Mouse (Mus musculus) neural tube, embryonic 14.5 days (tissue): Measurements from ENCODE around the gene Lcn8. TPM values are rescaled to one million over a fixed set of nuclear protein-coding genes. Genes with fewer than 3 reads are reported as not detected.

Source experiments
- ATAC-seq: fragments of 200-750 bp; cut with Nextera tagmentation; 2 replicates; pipeline ENCODE4 v1.8.0; 2017; ENCODE audit warnings: low read depth, mild to moderate bottlenecking, moderate TSS enrichment, moderate library complexity
- H3K27ac ChIP-seq: fragments of 300-500 bp; sonication (generic); 2 replicates; pipeline ENCODE4 v1.5.1; 2014; ENCODE audit warnings: low read depth, mild to moderate bottlenecking, control low read depth, low read length, moderate library complexity, mixed read lengths
- H3K27me3 ChIP-seq: fragments of 300-500 bp; sonication (generic); 2 replicates; pipeline ENCODE4 v1.6.1; 2014; ENCODE audit warnings: low read length; ENCODE audit not compliant: control insufficient read depth, insufficient read depth
- H3K36me3 ChIP-seq: fragments of 300-500 bp; sonication (generic); 2 replicates; pipeline ENCODE4 v1.6.1; 2014; ENCODE audit warnings: low read length, mixed read lengths; ENCODE audit not compliant: control insufficient read depth, insufficient read depth
- H3K4me1 ChIP-seq: fragments of 300-500 bp; sonication (generic); 2 replicates; pipeline ENCODE4 v1.6.1; 2014; ENCODE audit warnings: low read length; ENCODE audit not compliant: control insufficient read depth, insufficient read depth
- H3K4me2 ChIP-seq: fragments of 300-500 bp; sonication (generic); 2 replicates; pipeline ENCODE4 v1.6.1; 2014; ENCODE audit warnings: mild to moderate bottlenecking, low read depth, low read length, control low read depth
- H3K4me3 ChIP-seq: fragments of 300-500 bp; sonication (generic); 2 replicates; pipeline ENCODE4 v1.5.1; 2014; ENCODE audit warnings: low read depth, low read length, control low read depth, mixed read lengths
- H3K9ac ChIP-seq: fragments of 300-500 bp; sonication (generic); replicated peaks from 2 replicates; pipeline ENCODE4 v1.6.1; 2014; ENCODE audit warnings: low read depth, mild to moderate bottlenecking, control low read depth, low read length, mixed read lengths
- H3K9me3 ChIP-seq: fragments of 300-500 bp; sonication (generic); 2 replicates; pipeline ENCODE4 v1.6.1; 2016; ENCODE audit warnings: low read length; ENCODE audit not compliant: control insufficient read depth
- WGBS: fragments of 180-500 bp; shearing (Covaris S2); extraction: QIAGEN DNeasy Blood & Tissue Kit; methylation state at CpG from one replicate; pipeline ENCODE4 v1.1.7; 2014; 5-methylcytosine and 5-hydroxymethylcytosine counted together
- polyA plus RNA-seq: library from polyadenylated mRNA; unstranded; fragments of >200 nt; fragmentation: Nextera tagmentation; extraction: Ambion mirVana; gene quantifications from 2 replicates; pipeline ENCODE4 v1.2.1, GENCODE M21; 2014

Gene Lcn8
- polyA plus RNA-seq, 1 experiment from 2014 or later, result not detected

DNA sequence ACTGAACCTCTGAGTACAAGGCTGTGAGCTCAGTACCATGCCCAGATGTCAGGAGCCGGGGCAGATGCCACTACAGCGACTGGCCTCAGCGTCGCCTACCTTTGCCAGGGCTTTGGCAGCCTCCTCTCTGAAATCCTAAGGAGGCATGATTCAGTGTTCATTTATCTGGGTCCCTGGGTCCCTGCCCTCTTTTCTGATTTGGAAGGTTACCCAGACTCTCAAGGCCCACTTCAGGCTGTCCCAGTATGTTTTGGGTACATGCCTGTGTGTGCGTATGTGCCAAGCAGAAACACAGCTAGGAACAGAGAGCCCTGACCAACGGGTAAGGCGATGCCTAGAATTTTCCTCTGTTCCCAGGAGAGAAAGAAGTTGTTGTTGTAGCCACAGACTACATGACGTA is 7.4 kb downstream of the Lcn8 start:
- no peak for ATAC-seq
- Histone ChIP-seq H3K4me2 (no peak overlapping the region), H3K9ac (no peak overlapping the region), H3K4me3 (no peak overlapping the region), H3K4me1 (no peaks in the 10 kb centered on the region), H3K9me3 (no peaks in the 10 kb centered on the region), H3K27ac (no peak overlapping the region), H3K36me3 (no peaks in the 10 kb centered on the region), H3K27me3 (no peaks in the 10 kb centered on the region)
- 86% methylated on average over 8 of the region's 8 CpGs for WGBS

DNA sequence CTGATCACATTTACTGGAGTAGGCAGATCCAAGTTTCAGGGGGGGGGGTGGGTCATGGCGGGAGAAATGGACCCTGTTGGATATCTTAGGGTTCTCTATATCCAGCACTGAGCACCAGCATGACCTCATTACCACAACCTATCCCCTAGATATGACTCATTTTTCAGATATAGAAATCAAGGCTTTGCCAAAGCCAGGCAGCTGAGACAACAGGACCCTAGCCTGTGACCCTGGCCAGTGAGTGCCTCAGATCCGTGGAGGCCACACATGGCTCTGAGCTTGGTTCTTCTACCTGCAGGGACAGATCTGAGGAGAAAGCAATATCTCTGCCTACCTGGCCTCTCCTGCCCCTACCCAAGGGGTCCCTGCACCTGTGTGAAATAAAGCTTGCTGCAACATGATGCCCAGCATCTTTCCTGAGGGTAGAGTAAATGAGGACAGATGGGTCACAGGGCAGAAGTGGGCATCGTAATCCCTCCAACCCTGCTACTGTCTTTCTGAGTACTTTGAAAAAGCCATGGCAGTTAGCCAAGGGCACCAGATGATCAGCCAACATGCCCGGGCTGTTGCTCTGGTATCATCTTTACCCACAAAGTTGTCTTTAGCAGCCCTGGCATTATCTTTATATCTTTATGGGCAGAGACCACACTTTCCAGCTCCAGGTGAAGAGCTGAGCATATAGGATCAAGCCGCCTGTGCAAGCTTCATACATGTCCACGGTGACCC is 8.5 kb downstream of the Lcn8 start:
- no peak overlapping the region for H3K4me3 ChIP-seq
- H3K9ac ChIP-seq, result no peak overlapping the region
- H3K27me3 ChIP-seq, result no peaks in the 10 kb centered on the region
- H3K36me3 ChIP-seq, result no peaks in the 10 kb centered on the region
- WGBS, result 88% methylated on average over 6 of the region's 6 CpGs
- ATAC-seq, result no peak
- H3K4me2 ChIP-seq, result no peak overlapping the region
- no peaks in the 10 kb centered on the region for H3K9me3 ChIP-seq
- H3K4me1 ChIP-seq, result no peaks in the 10 kb centered on the region
- H3K27ac ChIP-seq, result no peak overlapping the region

DNA sequence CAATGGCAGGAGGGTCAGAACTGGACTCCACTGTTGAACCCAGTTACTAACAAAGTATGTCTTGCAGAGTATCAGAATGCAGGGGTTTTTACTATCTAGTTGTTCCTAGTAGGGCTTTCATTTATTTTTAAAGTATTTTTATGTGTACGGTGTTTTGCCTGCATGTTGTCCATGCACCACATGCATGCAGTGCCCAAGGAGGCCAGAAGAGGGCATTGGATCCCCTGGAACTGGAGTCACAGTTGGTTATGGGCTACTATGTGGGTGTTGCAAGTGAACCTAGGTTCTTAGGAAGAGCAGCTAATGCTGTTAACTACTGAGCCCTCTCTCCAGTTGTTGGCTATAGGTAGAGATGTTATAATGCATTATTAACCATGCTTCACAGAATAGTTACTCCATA is 10.6 kb downstream of the Lcn8 start:
- H3K9ac ChIP-seq, result no peak overlapping the region

DNA sequence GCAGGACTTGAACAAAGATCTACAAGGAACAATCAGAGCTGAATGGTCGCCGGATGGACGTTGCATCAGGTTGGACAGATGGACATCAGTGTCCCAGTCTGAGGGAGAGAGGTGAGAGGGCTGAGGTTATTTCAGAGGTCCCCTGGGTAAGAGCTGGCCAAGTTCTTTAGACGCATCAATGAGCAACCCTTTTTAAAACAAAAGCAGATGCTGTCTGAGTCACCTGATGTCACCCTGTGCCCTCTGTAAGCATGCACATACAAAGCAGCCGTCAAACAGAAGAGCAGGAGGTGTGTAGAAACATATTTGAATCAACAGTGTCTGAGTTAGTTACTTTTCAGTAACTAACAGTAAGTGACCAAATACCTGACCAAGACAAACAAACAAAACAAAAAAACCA is 11.2 kb downstream of the Lcn8 start:
- H3K36me3 ChIP-seq, result no peaks in the 10 kb centered on the region
- H3K27ac ChIP-seq, result no peak overlapping the region
- H3K4me2 ChIP-seq, result no peak overlapping the region
- no peak overlapping the region for H3K4me3 ChIP-seq
- H3K4me1 ChIP-seq, result no peaks in the 10 kb centered on the region
- 89% methylated on average over 5 of the region's 5 CpGs for WGBS
- H3K27me3 ChIP-seq, result no peaks in the 10 kb centered on the region
- H3K9ac ChIP-seq, result no peak overlapping the region
- ATAC-seq, result no peak
- no peaks in the 10 kb centered on the region for H3K9me3 ChIP-seq

More for the DNA sequence above, 10.6 kb downstream of the Lcn8 start:
- no peak overlapping the region for H3K4me2 ChIP-seq
- no peaks in the 10 kb centered on the region for H3K9me3 ChIP-seq
- no peak overlapping the region for H3K4me3 ChIP-seq
- WGBS, result 54% methylated on average over 1 of the region's 1 CpGs
- H3K4me1 ChIP-seq, result no peaks in the 10 kb centered on the region
- H3K36me3 ChIP-seq, result no peaks in the 10 kb centered on the region
- H3K27ac ChIP-seq, result no peak overlapping the region
- H3K27me3 ChIP-seq, result no peaks in the 10 kb centered on the region
- no peak for ATAC-seq

DNA sequence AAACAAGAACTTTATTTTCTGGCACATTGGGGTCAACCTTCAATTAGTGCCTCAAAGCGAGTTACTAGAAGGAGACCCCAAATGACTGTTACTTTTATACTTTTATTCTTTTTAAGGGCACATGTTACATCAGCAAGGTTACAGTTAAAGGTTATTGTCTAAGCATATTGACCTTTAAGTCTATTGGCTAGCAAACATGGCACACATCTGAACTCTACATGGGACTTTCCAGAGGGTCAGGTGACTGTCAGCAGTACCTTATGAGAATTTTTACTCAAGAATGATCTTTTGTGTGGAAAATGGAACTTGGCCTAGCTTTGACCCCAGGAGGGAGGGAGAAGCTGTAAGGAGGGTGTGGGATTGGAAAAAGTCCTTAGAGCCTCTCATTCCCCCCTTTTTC is 13.6 kb downstream of the Lcn8 start:
- no peaks in the 10 kb centered on the region for H3K27me3 ChIP-seq
- H3K4me1 ChIP-seq, result no peaks in the 10 kb centered on the region
- no peaks in the 10 kb centered on the region for H3K9me3 ChIP-seq
- no peak overlapping the region for H3K9ac ChIP-seq
- no peaks in the 10 kb centered on the region for H3K36me3 ChIP-seq
- ATAC-seq, result no peak
- no peak overlapping the region for H3K27ac ChIP-seq
- no peak overlapping the region for H3K4me2 ChIP-seq
- no peak overlapping the region for H3K4me3 ChIP-seq
- 78% methylated on average over 1 of the region's 1 CpGs for WGBS

DNA sequence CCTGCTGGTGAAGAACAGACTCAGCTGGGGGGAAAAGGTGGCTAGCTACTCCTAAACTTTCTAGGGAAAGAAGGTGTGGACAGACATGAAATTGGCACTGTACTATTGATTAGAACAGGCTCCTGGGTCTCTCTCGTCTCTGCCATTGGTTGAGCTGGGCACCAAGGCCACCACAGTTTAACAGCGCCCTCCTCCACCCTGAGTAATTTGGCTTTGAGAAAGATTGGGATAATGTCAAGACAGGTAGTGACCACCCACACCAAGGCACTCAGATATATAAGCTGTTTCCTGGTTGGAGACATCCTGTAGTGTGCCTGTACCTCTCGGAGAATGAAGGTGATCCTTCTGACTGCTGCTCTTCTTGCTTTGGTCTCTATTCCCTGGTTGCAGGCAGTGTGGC is 23.6 kb downstream of the Lcn8 start, which contains the start of gene Lcn6:
TSS of gene Lcn6 (plus strand) at position 301 of the 400 bp plus-strand sequence.
- Histone ChIP-seq H3K36me3 (no peaks in the 10 kb centered on the region), H3K4me1 (no peaks in the 10 kb centered on the region), H3K9ac (no peak within 1 kb of the TSS), H3K4me3 (no peak within 1 kb of the TSS), H3K27me3 (no peaks in the 10 kb centered on the region), H3K27ac (no peak within 1 kb of the TSS), H3K9me3 (no peaks in the 10 kb centered on the region), H3K4me2 (no peak within 1 kb of the TSS)
- 90% methylated on average over 3 of the region's 3 CpGs for WGBS
- ATAC-seq, result no peak

DNA sequence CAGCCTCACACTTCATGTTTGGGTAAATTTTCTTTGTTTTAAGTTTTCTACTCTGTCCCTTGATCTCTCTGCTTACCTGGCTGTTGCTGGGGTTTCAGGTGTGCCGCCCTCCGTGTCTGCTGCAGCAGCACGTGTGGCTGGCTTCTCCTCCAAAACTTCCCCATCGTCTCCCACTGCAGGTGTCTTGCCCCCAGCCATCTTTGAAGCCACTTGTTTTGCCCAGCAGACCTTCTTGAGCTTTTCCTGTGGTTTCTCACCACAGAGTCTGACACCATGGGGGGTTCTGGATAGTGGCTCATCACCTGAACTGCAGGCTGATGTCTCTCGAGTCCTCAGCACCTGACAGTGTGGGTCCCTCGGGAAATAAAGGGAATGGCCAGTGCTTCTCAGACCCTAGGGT is 26.6 kb downstream of the Lcn8 start:
- H3K4me1 ChIP-seq, result no peaks in the 10 kb centered on the region
- H3K36me3 ChIP-seq, result no peaks in the 10 kb centered on the region
- H3K4me3 ChIP-seq, result no peak overlapping the region
- WGBS, result 84% methylated on average over 6 of the region's 6 CpGs
- H3K27ac ChIP-seq, result no peak overlapping the region
- H3K27me3 ChIP-seq, result no peaks in the 10 kb centered on the region
- no peak overlapping the region for H3K4me2 ChIP-seq
- no peaks in the 10 kb centered on the region for H3K9me3 ChIP-seq
- no peak for ATAC-seq
- H3K9ac ChIP-seq, result no peak overlapping the region

DNA sequence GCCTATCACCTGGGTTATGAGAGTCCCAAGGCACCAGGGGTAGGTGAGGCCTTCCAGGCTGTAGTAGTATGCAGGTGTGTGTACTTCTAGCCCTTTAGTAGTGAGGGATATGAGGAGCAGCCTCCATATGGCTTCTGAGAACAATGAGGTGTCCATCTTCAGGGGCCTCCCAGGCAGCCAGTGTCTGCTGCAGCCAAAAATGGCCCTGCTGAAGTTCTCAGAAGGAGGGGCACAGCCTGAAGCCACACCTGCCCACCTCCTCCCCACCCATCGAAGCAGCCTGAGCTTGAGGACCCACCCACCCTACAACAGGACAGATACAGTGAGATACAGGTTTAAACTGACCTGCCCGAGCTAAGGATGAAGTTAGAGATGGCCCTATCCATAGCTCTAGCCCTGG is 29.5 kb downstream of the Lcn8 start, which contains the start of gene Lcn10:
TSS of gene Lcn10 (plus strand) at position 301 of the 400 bp plus-strand sequence.
- no peak within 1 kb of the TSS for H3K4me3 ChIP-seq
- no peak for ATAC-seq
- H3K36me3 ChIP-seq, result no peaks in the 10 kb centered on the region
- no peaks in the 10 kb centered on the region for H3K27me3 ChIP-seq
- H3K27ac ChIP-seq, result no peak within 1 kb of the TSS
- H3K9ac ChIP-seq, result no peak within 1 kb of the TSS
- 72% methylated on average over 2 of the region's 2 CpGs for WGBS
- no peak within 1 kb of the TSS for H3K4me2 ChIP-seq
- no peaks in the 10 kb centered on the region for H3K4me1 ChIP-seq
- no peaks in the 10 kb centered on the region for H3K9me3 ChIP-seq

DNA sequence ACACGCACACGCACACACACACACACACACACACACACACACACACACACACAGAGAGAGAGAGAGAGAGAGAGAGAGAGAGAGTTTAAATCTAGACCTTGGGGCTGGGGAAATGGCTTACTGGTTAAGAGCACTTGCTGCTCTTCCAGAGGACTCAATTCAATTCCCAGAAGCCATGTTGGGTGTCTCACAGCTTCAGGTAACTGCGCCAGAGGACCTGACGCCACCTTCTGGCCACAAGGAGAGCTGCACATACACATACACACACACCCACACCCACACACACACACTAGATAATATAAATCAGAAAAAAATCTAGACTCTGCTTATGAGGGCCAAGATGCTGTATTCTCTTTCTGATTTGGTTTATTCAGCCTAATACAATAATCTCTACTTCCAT is 34.0 kb downstream of the Lcn8 start:
- Histone ChIP-seq H3K9me3 (no peaks in the 10 kb centered on the region), H3K4me1 (no peaks in the 10 kb centered on the region), H3K4me2 (no peak overlapping the region), H3K27me3 (no peaks in the 10 kb centered on the region), H3K27ac (no peak overlapping the region), H3K4me3 (no peak overlapping the region), H3K9ac (no peak overlapping the region), H3K36me3 (no peaks in the 10 kb centered on the region)
- ATAC-seq, result no peak
- WGBS, result 70% methylated on average over 3 of the region's 4 CpGs
